Mouse (Mus musculus) heart, adult 2 months (tissue): Measurements from ENCODE around the gene Lpar5.

Experiments used
- CTCF ChIP-seq: fragments of 200-600 bp; IDR thresholded peaks from 2 replicates; pipeline ENCODE4 v1.8.1; 2022; ENCODE audit warnings: antibody characterized with exemption, mild to moderate bottlenecking, moderate library complexity
- EP300 ChIP-seq: fragments of 200-500 bp; IDR thresholded peaks from 2 replicates; pipeline ENCODE4 v1.6.1; 2011; ENCODE audit warnings: low read depth, low read length, control low read depth; ENCODE audit not compliant: insufficient read depth
- POLR2A ChIP-seq: fragments of 200-500 bp; IDR thresholded peaks from 2 replicates; pipeline ENCODE4 v1.6.1; 2011; ENCODE audit warnings: mild to moderate bottlenecking, low read depth, low read length, control low read depth; ENCODE audit not compliant: insufficient read depth

- no peak for TF ChIP-seq POLR2A
- TF ChIP-seq CTCF = no peak
- TF ChIP-seq EP300 = no peak
Measured at GRCm38 (mm10) chr6:125071170-125071895, 3.6 kb downstream of the Lpar5 start.
